ENCODE assay signal across 7 mouse cellular contexts in genomic region chr11:97694921-97695711, GRCm38 (mm10). TPM values are rescaled to one million over a fixed set of nuclear protein-coding genes. Genes with fewer than 3 reads are reported as not detected.
A peak's percentile ranks its signal among the peaks of the same experiment; 100 is the strongest.
DNase-seq lines count a peak whose midpoint lies in the region; ATAC-seq lines count a peak whose summit lies in the region.

No protein-coding gene starts in this region.

- H3K27me3 ChIP-seq in liver, embryonic 15.5 days = peaks cover 38% of the 10 kb centered on the region
- H3K27me3 ChIP-seq in embryonic facial prominence, embryonic 15.5 days = no peaks in the 10 kb centered on the region
- H3K27me3 ChIP-seq in limb, embryonic 12.5 days = no peaks in the 10 kb centered on the region

- H3K4me1 ChIP-seq in liver, embryonic 15.5 days (replicated peaks) = peaks cover 45% of the 10 kb centered on the region
- H3K4me1 ChIP-seq in embryonic facial prominence, embryonic 15.5 days = peaks cover 46% of the 10 kb centered on the region
- H3K4me1 ChIP-seq in limb, embryonic 12.5 days (replicated peaks) = peaks cover 47% of the 10 kb centered on the region

- DNase-seq in liver = no peak
- peak; percentile 76 to 85 for DNase-seq in heart, postnatal 10 days
- DNase-seq in right cerebral cortex, postnatal 14 days = peak; percentile 53

- no peak overlapping the region for H3K4me3 ChIP-seq in liver, embryonic 15.5 days (replicated peaks)
- 0 out of 2 replicates have a peak overlapping the region, but pooled peaks have one; percentile 3 for H3K4me3 ChIP-seq in embryonic facial prominence, embryonic 15.5 days (replicated peaks)
- H3K4me3 ChIP-seq in limb, embryonic 12.5 days (replicated peaks) = peak overlapping the region; percentile 13

- no peak overlapping the region for H3K9ac ChIP-seq in liver, embryonic 15.5 days
- peak overlapping the region; percentile 12; the same call in 1 of the 2 replicates for H3K9ac ChIP-seq in embryonic facial prominence, embryonic 15.5 days
- 0 out of 2 replicates have a peak overlapping the region, but pooled peaks have one; percentile 5 for H3K9ac ChIP-seq in limb, embryonic 12.5 days (replicated peaks)

- WGBS in liver, embryonic 15.5 days (ENCODE audit: insufficient replicate concordance) = 75% methylated on average over 17 of the region's 17 CpGs
- WGBS in embryonic facial prominence, embryonic 15.5 days = 45% methylated on average over 17 of the region's 17 CpGs
- WGBS in limb, embryonic 12.5 days = 66% methylated on average over 17 of the region's 17 CpGs

- 0 out of 2 replicates have a peak overlapping the region, but pooled peaks have one; percentile 1 for H3K27ac ChIP-seq in liver, embryonic 15.5 days (replicated peaks)
- peak overlapping the region; percentile 60 for H3K27ac ChIP-seq in embryonic facial prominence, embryonic 15.5 days (replicated peaks)
- H3K27ac ChIP-seq in limb, embryonic 12.5 days = peak overlapping the region; percentile 41

- H3K36me3 ChIP-seq in liver, embryonic 15.5 days (replicated peaks) = no peaks in the 10 kb centered on the region
- H3K36me3 ChIP-seq in embryonic facial prominence, embryonic 15.5 days = peaks cover 28% of the 10 kb centered on the region
- H3K36me3 ChIP-seq in limb, embryonic 12.5 days = peaks cover 43% of the 10 kb centered on the region

- H3K9me3 ChIP-seq in liver, embryonic 15.5 days (replicated peaks) = no peaks in the 10 kb centered on the region
- no peaks in the 10 kb centered on the region for H3K9me3 ChIP-seq in embryonic facial prominence, embryonic 15.5 days (replicated peaks)
- no peaks in the 10 kb centered on the region for H3K9me3 ChIP-seq in limb, embryonic 12.5 days

- no peak for ATAC-seq in liver, embryonic 15.5 days (ENCODE audit: insufficient read depth)
- ATAC-seq in embryonic facial prominence, embryonic 15.5 days (ENCODE audit: insufficient number of reproducible peaks, low FRiP score, low TSS enrichment, low read depth) = no peak
- no peak for ATAC-seq in limb, embryonic 12.5 days (ENCODE audit: insufficient number of reproducible peaks, insufficient read depth, low FRiP score, low TSS enrichment, low read depth)
- ATAC-seq in granulocyte monocyte progenitor cell, adult 5-6 weeks (replicated peaks; ENCODE audit: poor library complexity, severe bottlenecking) = no peak

- intact Hi-C loops in heart, postnatal 10 days (cut with DNase I) = loop anchor here (5.0 kb wide), 1 partner anchor 33 kb away; the partner anchor contains the start of gene Mllt6

- H3K4me2 ChIP-seq in liver, embryonic 15.5 days = no peak overlapping the region
- H3K4me2 ChIP-seq in embryonic facial prominence, embryonic 15.5 days (replicated peaks) = peak overlapping the region; percentile 15; the same call in 1 of the 2 replicates
- peak overlapping the region; percentile 40 for H3K4me2 ChIP-seq in limb, embryonic 12.5 days

RNA-seq across cellular contexts. Expression of gene Pcgf2, which starts 5.2 kb away (rescaled TPM):
- polyA plus RNA-seq in liver, embryonic 15.5 days (2015; fragmentation: Nextera tagmentation; extraction: Ambion mirVana) = 1.4 and 2.7 TPM in 2 replicates
- polyA plus RNA-seq in embryonic facial prominence, embryonic 15.5 days (2015; fragmentation: Nextera tagmentation; extraction: Ambion mirVana) = 12.0 and 12.6 TPM in 2 replicates
- 10 to 100 TPM; 21.4 to 21.7 TPM for total RNA-seq in heart, postnatal 10 days (2021)
- polyA plus RNA-seq in limb, embryonic 12.5 days (2016; fragmentation: Nextera tagmentation; extraction: Ambion mirVana) = 20.2 and 20.3 TPM in 2 replicates
- total RNA-seq in granulocyte monocyte progenitor cell, adult 5-6 weeks (2014; fragmentation: Nextera tagmentation) = 6.3 and 14.3 TPM in 2 replicates
- 1.8 and 2.8 TPM in 2 replicates for total RNA-seq in granulocyte monocyte progenitor cell, adult 5-6 weeks (2017)

RNA-seq across cellular contexts. Expression of gene Psmb3, which starts 8.1 kb away (rescaled TPM):
- 236 and 247 TPM in 2 replicates for polyA plus RNA-seq in liver, embryonic 15.5 days (2015; fragmentation: Nextera tagmentation; extraction: Ambion mirVana)
- 440 and 475 TPM in 2 replicates for polyA plus RNA-seq in embryonic facial prominence, embryonic 15.5 days (2015; fragmentation: Nextera tagmentation; extraction: Ambion mirVana)
- total RNA-seq in heart, postnatal 10 days (2021) = 100 to 1,000 TPM; 184 to 186 TPM
- polyA plus RNA-seq in limb, embryonic 12.5 days (2016; fragmentation: Nextera tagmentation; extraction: Ambion mirVana) = 481 TPM in 2 replicates
- 181 and 283 TPM in 2 replicates for total RNA-seq in granulocyte monocyte progenitor cell, adult 5-6 weeks (2014; fragmentation: Nextera tagmentation)
- total RNA-seq in granulocyte monocyte progenitor cell, adult 5-6 weeks (2017) = 168 and 196 TPM in 2 replicates

RNA-seq across cellular contexts. Expression of gene Cisd3, which starts 9.5 kb away (rescaled TPM):
- 11.4 and 12.3 TPM in 2 replicates for polyA plus RNA-seq in liver, embryonic 15.5 days (2015; fragmentation: Nextera tagmentation; extraction: Ambion mirVana)
- polyA plus RNA-seq in embryonic facial prominence, embryonic 15.5 days (2015; fragmentation: Nextera tagmentation; extraction: Ambion mirVana) = 30.7 and 32.7 TPM in 2 replicates
- 100 to 1,000 TPM; 120 TPM for total RNA-seq in heart, postnatal 10 days (2021)
- polyA plus RNA-seq in limb, embryonic 12.5 days (2016; fragmentation: Nextera tagmentation; extraction: Ambion mirVana) = 10.0 and 11.3 TPM in 2 replicates
- total RNA-seq in granulocyte monocyte progenitor cell, adult 5-6 weeks (2014; fragmentation: Nextera tagmentation) = 48.1 and 62.9 TPM in 2 replicates
- total RNA-seq in granulocyte monocyte progenitor cell, adult 5-6 weeks (2017) = 0.82 and 6.5 TPM in 2 replicates

RNA-seq across cellular contexts. Expression of gene Mllt6, which starts 31.9 kb away (rescaled TPM):
- 0.16 and 0.20 TPM in 2 replicates for polyA plus RNA-seq in liver, embryonic 15.5 days (2015; fragmentation: Nextera tagmentation; extraction: Ambion mirVana)
- 2.6 and 3.2 TPM in 2 replicates for polyA plus RNA-seq in embryonic facial prominence, embryonic 15.5 days (2015; fragmentation: Nextera tagmentation; extraction: Ambion mirVana)
- 10 to 100 TPM; 55.8 to 61.7 TPM for total RNA-seq in heart, postnatal 10 days (2021)
- polyA plus RNA-seq in limb, embryonic 12.5 days (2016; fragmentation: Nextera tagmentation; extraction: Ambion mirVana) = 2.8 and 2.9 TPM in 2 replicates
- 5.7 and 8.5 TPM in 2 replicates for total RNA-seq in granulocyte monocyte progenitor cell, adult 5-6 weeks (2014; fragmentation: Nextera tagmentation)
- total RNA-seq in granulocyte monocyte progenitor cell, adult 5-6 weeks (2017) = 4.9 and 6.5 TPM in 2 replicates

RNA-seq across cellular contexts. Expression of gene Pip4k2b, which starts 49.4 kb away (rescaled TPM):
- polyA plus RNA-seq in liver, embryonic 15.5 days (2015; fragmentation: Nextera tagmentation; extraction: Ambion mirVana) = 0.48 and 0.54 TPM in 2 replicates
- polyA plus RNA-seq in embryonic facial prominence, embryonic 15.5 days (2015; fragmentation: Nextera tagmentation; extraction: Ambion mirVana) = 1.7 and 2.0 TPM in 2 replicates
- total RNA-seq in heart, postnatal 10 days (2021) = 10 to 100 TPM; 19.4 to 26.7 TPM
- 2.2 and 2.7 TPM in 2 replicates for polyA plus RNA-seq in limb, embryonic 12.5 days (2016; fragmentation: Nextera tagmentation; extraction: Ambion mirVana)
- total RNA-seq in granulocyte monocyte progenitor cell, adult 5-6 weeks (2014; fragmentation: Nextera tagmentation) = 23.4 and 28.1 TPM in 2 replicates
- 16.6 and 20.8 TPM in 2 replicates for total RNA-seq in granulocyte monocyte progenitor cell, adult 5-6 weeks (2017)

Comparison
In these comparisons a context has a peak if more than half of its experiments do, and no peak if none do; other contexts are left out.
1. H3K27ac ChIP-seq: peak in every context shown above with its lines; median percentile 60 in embryonic facial prominence, embryonic 15.5 days; 41 in limb, embryonic 12.5 days; 1 in liver, embryonic 15.5 days.